Mouse (Mus musculus) midbrain, embryonic 16.5 days (tissue): Measurements from ENCODE around the gene Gan. TPM values are rescaled to one million over a fixed set of nuclear protein-coding genes. Genes with fewer than 3 reads are reported as not detected.
A peak's percentile ranks its signal among the peaks of the same experiment; 100 is the strongest.

Experiments used
- ATAC-seq: fragments of 200-750 bp; cut with Nextera tagmentation; 2 replicates; pipeline ENCODE4 v1.8.0; 2017; ENCODE audit warnings: moderate TSS enrichment
- H3K27ac ChIP-seq: fragments of 300-500 bp; sonication (generic); 2 replicates; pipeline ENCODE4 v1.5.1; 2014; ENCODE audit warnings: mild to moderate bottlenecking, low read length, mixed read lengths
- H3K27me3 ChIP-seq: fragments of 300-500 bp; sonication (generic); 2 replicates; pipeline ENCODE4 v1.6.1; 2014; ENCODE audit warnings: low read depth, low read length, mixed read lengths; ENCODE audit not compliant: control insufficient read depth, insufficient read depth
- H3K36me3 ChIP-seq: fragments of 300-500 bp; sonication (generic); 2 replicates; pipeline ENCODE4 v1.6.1; 2014; ENCODE audit warnings: mild to moderate bottlenecking, low read length, moderate library complexity, mixed read lengths; ENCODE audit not compliant: control insufficient read depth, insufficient read depth
- H3K4me1 ChIP-seq: fragments of 300-500 bp; sonication (generic); 2 replicates; pipeline ENCODE4 v1.6.1; 2014; ENCODE audit warnings: mild to moderate bottlenecking, low read length, mixed read lengths; ENCODE audit not compliant: control insufficient read depth, insufficient read depth
- H3K4me2 ChIP-seq: fragments of 300-500 bp; sonication (generic); 2 replicates; pipeline ENCODE4 v1.6.1; 2014; ENCODE audit warnings: mild to moderate bottlenecking, low read length, mixed read lengths
- H3K4me3 ChIP-seq: fragments of 300-500 bp; sonication (generic); 2 replicates; pipeline ENCODE4 v1.5.1; 2014; ENCODE audit warnings: low read depth, mild to moderate bottlenecking, low read length, moderate library complexity, mixed read lengths
- H3K9ac ChIP-seq: fragments of 300-500 bp; sonication (generic); 2 replicates; pipeline ENCODE4 v1.6.1; 2014; ENCODE audit warnings: low read depth, low read length, mixed read lengths
- H3K9me3 ChIP-seq: fragments of 300-500 bp; sonication (generic); replicated peaks from 2 replicates; pipeline ENCODE4 v1.6.1; 2014; ENCODE audit warnings: mild to moderate bottlenecking, low read length, mixed read lengths; ENCODE audit not compliant: control insufficient read depth, poor library complexity, severe bottlenecking
- WGBS: fragments of 180-500 bp; shearing (Covaris S2); extraction: QIAGEN DNeasy Blood & Tissue Kit; methylation state at CpG from one replicate; pipeline ENCODE4 v1.1.7; 2014; 5-methylcytosine and 5-hydroxymethylcytosine counted together
- polyA plus RNA-seq: library from polyadenylated mRNA; unstranded; fragments of >200 nt; fragmentation: Nextera tagmentation; extraction: Ambion mirVana; gene quantifications from 2 replicates; pipeline ENCODE4 v1.2.1, GENCODE M21; 2015

The Gan gene
- polyA plus RNA-seq, 1 experiment from 2014 or later: 3.4 TPM

GRCm38 (mm10) chr8:117257821-117258575 lies 100.1 kb downstream of the Gan start:
- Histone ChIP-seq H3K9ac (peak overlapping the region; percentile 98), H3K27me3 (no peaks in the 10 kb centered on the region), H3K9me3 (no peaks in the 10 kb centered on the region), H3K4me1 (peaks cover 35% of the 10 kb centered on the region), H3K4me2 (peak overlapping the region; percentile 96), H3K27ac (peak overlapping the region; percentile 94), H3K4me3 (peak overlapping the region; percentile 89), H3K36me3 (no peaks in the 10 kb centered on the region)
- 3% methylated on average over 22 of the region's 22 CpGs for WGBS
- ATAC-seq: no peak

GRCm38 (mm10) chr8:117258576-117259040 lies 100.7 kb downstream of the Gan start:
- ATAC-seq: no peak
- no peaks in the 10 kb centered on the region for H3K36me3 ChIP-seq
- peaks cover 36% of the 10 kb centered on the region for H3K4me1 ChIP-seq
- no peaks in the 10 kb centered on the region for H3K9me3 ChIP-seq
- H3K27ac ChIP-seq: peak overlapping the region; percentile 94
- WGBS: 29% methylated on average over 6 of the region's 6 CpGs
- H3K9ac ChIP-seq: peak overlapping the region; percentile 98
- H3K4me2 ChIP-seq: peak overlapping the region; percentile 96
- H3K27me3 ChIP-seq: no peaks in the 10 kb centered on the region
- peak overlapping the region; percentile 89 for H3K4me3 ChIP-seq

GRCm38 (mm10) chr8:117259431-117260001 lies 101.6 kb downstream of the Gan start:
- H3K4me1 ChIP-seq: peaks cover 36% of the 10 kb centered on the region
- peak overlapping the region; percentile 98 for H3K9ac ChIP-seq
- peak overlapping the region; percentile 94 for H3K27ac ChIP-seq
- WGBS: 36% methylated on average over 11 of the region's 11 CpGs
- no peaks in the 10 kb centered on the region for H3K27me3 ChIP-seq
- no peaks in the 10 kb centered on the region for H3K36me3 ChIP-seq
- peak overlapping the region; percentile 96 for H3K4me2 ChIP-seq
- no peaks in the 10 kb centered on the region for H3K9me3 ChIP-seq
- peak overlapping the region; percentile 89 for H3K4me3 ChIP-seq
- no peak for ATAC-seq

- Histone ChIP-seq H3K4me2 (peak overlapping the region; percentile 96), H3K9ac (peak overlapping the region; percentile 98), H3K4me3 (peak overlapping the region; percentile 89), H3K4me1 (peaks cover 36% of the 10 kb centered on the region), H3K27me3 (no peaks in the 10 kb centered on the region), H3K9me3 (no peaks in the 10 kb centered on the region), H3K27ac (peak overlapping the region; percentile 94), H3K36me3 (no peaks in the 10 kb centered on the region)
- WGBS: 11% methylated on average over 14 of the region's 14 CpGs
- no peak for ATAC-seq
These were observed 102.4 kb downstream of the Gan start for GRCm38 (mm10) chr8:117260234-117260929.

- H3K4me3 ChIP-seq: peak overlapping the region; percentile 89
- peak overlapping the region; percentile 94 for H3K27ac ChIP-seq
- peaks cover 36% of the 10 kb centered on the region for H3K4me1 ChIP-seq
- H3K9ac ChIP-seq: peak overlapping the region; percentile 98
- H3K9me3 ChIP-seq: no peaks in the 10 kb centered on the region
- WGBS: 15% methylated on average over 14 of the region's 14 CpGs
- no peaks in the 10 kb centered on the region for H3K36me3 ChIP-seq
- peak overlapping the region; percentile 96 for H3K4me2 ChIP-seq
- ATAC-seq: no peak
- H3K27me3 ChIP-seq: no peaks in the 10 kb centered on the region
These were observed 103.1 kb downstream of the Gan start for GRCm38 (mm10) chr8:117260930-117261475.

GRCm38 (mm10) chr8:117261702-117262101 lies 103.8 kb downstream of the Gan start:
- Histone ChIP-seq H3K9ac (peak overlapping the region; percentile 98; the same call in 1 of the 2 replicates), H3K36me3 (no peaks in the 10 kb centered on the region), H3K27ac (no peak overlapping the region), H3K4me3 (peak overlapping the region; percentile 89), H3K4me2 (peak overlapping the region; percentile 96), H3K9me3 (no peaks in the 10 kb centered on the region), H3K27me3 (no peaks in the 10 kb centered on the region), H3K4me1 (peaks cover 36% of the 10 kb centered on the region)
- 10% methylated on average over 9 of the region's 9 CpGs for WGBS
- no peak for ATAC-seq

GRCm38 (mm10) chr8:117262685-117263084 lies 104.8 kb downstream of the Gan start:
- Histone ChIP-seq H3K9me3 (no peaks in the 10 kb centered on the region), H3K27ac (no peak overlapping the region), H3K27me3 (no peaks in the 10 kb centered on the region), H3K4me2 (no peak overlapping the region), H3K9ac (no peak overlapping the region), H3K4me1 (peaks cover 40% of the 10 kb centered on the region), H3K4me3 (no peak overlapping the region), H3K36me3 (no peaks in the 10 kb centered on the region)
- 72% methylated on average over 8 of the region's 8 CpGs for WGBS
- no peak for ATAC-seq

- H3K4me1 ChIP-seq: peaks cover 40% of the 10 kb centered on the region
- H3K27ac ChIP-seq: no peak overlapping the region
- 62% methylated on average over 6 of the region's 6 CpGs for WGBS
These were observed 105.5 kb downstream of the Gan start for GRCm38 (mm10) chr8:117263442-117263841.

More at GRCm38 (mm10) chr8:117263442-117263841, 105.5 kb downstream of the Gan start:
- H3K4me2 ChIP-seq: no peak overlapping the region
- no peak overlapping the region; the same call in 1 of the 2 replicates for H3K9ac ChIP-seq
- H3K4me3 ChIP-seq: no peak overlapping the region
- H3K36me3 ChIP-seq: no peaks in the 10 kb centered on the region
- no peaks in the 10 kb centered on the region for H3K27me3 ChIP-seq
- no peak for ATAC-seq
- no peaks in the 10 kb centered on the region for H3K9me3 ChIP-seq
